Mouse (Mus musculus) layer of hippocampus, adult 2 months (tissue): Measurements from ENCODE around the gene Ksr1. TPM values are rescaled to one million over a fixed set of nuclear protein-coding genes. Genes with fewer than 3 reads are reported as not detected.
A peak's percentile ranks its signal among the peaks of the same experiment; 100 is the strongest.

Experiments
- DNase-seq, 2 experiments: peaks; one replicate each; pipeline ENCODE4 v3.0.0; 2022; ENCODE audit warnings: low spot score in 2 of 2
- H3K27ac ChIP-seq: fragments of 200-600 bp; 2 replicates; pipeline ENCODE4 v1.8.1; 2022
- H3K4me3 ChIP-seq: fragments of 200-600 bp; 2 replicates; pipeline ENCODE4 v1.8.1; 2022; ENCODE audit warnings: mild to moderate bottlenecking
- CTCF ChIP-seq: fragments of 200-600 bp; conservative IDR thresholded peaks from 2 replicates; pipeline ENCODE4 v1.8.1; 2022; ENCODE audit warnings: antibody characterized with exemption, mild to moderate bottlenecking, moderate library complexity
- total RNA-seq, 2 experiments: library from RNA; stranded (reverse); gene quantifications; 2 replicates each; pipeline ENCODE4 v1.2.3; 2021

Gene Ksr1
- total RNA-seq, 2 experiments from 2014 or later = 230 to 231 TPM

GRCm38 (mm10) chr11:78986311-78987002 lies 159.8 kb downstream of the Ksr1 start:
- no peak for TF ChIP-seq CTCF
- DNase-seq = no peak
- Histone ChIP-seq H3K4me3 (no peak overlapping the region), H3K27ac (no peak overlapping the region)

GRCm38 (mm10) chr11:78985505-78985904 lies 160.7 kb downstream of the Ksr1 start:
- DNase-seq = no peak
- H3K4me3 ChIP-seq = no peak overlapping the region
- no peak for TF ChIP-seq CTCF
- no peak overlapping the region for H3K27ac ChIP-seq

GRCm38 (mm10) chr11:78984483-78985177 lies 161.6 kb downstream of the Ksr1 start, which contains the start of gene Lgals9:
Lgals9 (minus strand) TSS chr11:78984946.
- no peak within 1 kb of the TSS for H3K27ac ChIP-seq
- TF ChIP-seq CTCF = no peak
- peak within 1 kb of the TSS; percentile 39 for H3K4me3 ChIP-seq
- DNase-seq = peak in 1 of 2 experiments; percentile 29

- TF ChIP-seq CTCF = no peak
- H3K27ac ChIP-seq = no peak overlapping the region
- no peak overlapping the region for H3K4me3 ChIP-seq
- no peak for DNase-seq
Measured at GRCm38 (mm10) chr11:78983539-78983938, 162.7 kb downstream of the Ksr1 start.

GRCm38 (mm10) chr11:78982513-78983291 lies 163.5 kb downstream of the Ksr1 start:
- DNase-seq = no peak
- no peak overlapping the region for H3K4me3 ChIP-seq

GRCm38 (mm10) chr11:78982042-78982441 lies 164.2 kb downstream of the Ksr1 start:
- TF ChIP-seq CTCF = no peak

More at GRCm38 (mm10) chr11:78982513-78983291, 163.5 kb downstream of the Ksr1 start:
- no peak for TF ChIP-seq CTCF
- H3K27ac ChIP-seq = no peak overlapping the region

GRCm38 (mm10) chr11:78980083-78980634 lies 166.0 kb downstream of the Ksr1 start:
- Histone ChIP-seq H3K4me3 (no peak overlapping the region), H3K27ac (no peak overlapping the region)
- no peak for TF ChIP-seq CTCF
- DNase-seq = no peak

More at GRCm38 (mm10) chr11:78982042-78982441, 164.2 kb downstream of the Ksr1 start:
- H3K27ac ChIP-seq = no peak overlapping the region
- DNase-seq = no peak
- no peak overlapping the region for H3K4me3 ChIP-seq

GRCm38 (mm10) chr11:78978176-78979019 lies 167.8 kb downstream of the Ksr1 start:
- Histone ChIP-seq H3K27ac (no peak overlapping the region), H3K4me3 (no peak overlapping the region)
- peak in 1 of 2 experiments; percentile 13 for DNase-seq
- TF ChIP-seq CTCF = no peak

GRCm38 (mm10) chr11:78976731-78977510 lies 169.3 kb downstream of the Ksr1 start:
- no peak for TF ChIP-seq CTCF
- no peak for DNase-seq
- no peak overlapping the region for H3K27ac ChIP-seq
- no peak overlapping the region for H3K4me3 ChIP-seq

GRCm38 (mm10) chr11:78973381-78974150 lies 172.6 kb downstream of the Ksr1 start:
- TF ChIP-seq CTCF = no peak
- peak overlapping the region; percentile 32; the same call in 1 of the 2 replicates for H3K27ac ChIP-seq
- peak; percentile 26 to 63 for DNase-seq
- H3K4me3 ChIP-seq = peak overlapping the region; percentile 9; the same call in 1 of the 2 replicates
